Mouse (Mus musculus) layer of hippocampus, postnatal 14 days (tissue): ENCODE data around the gene Gal. TPM values are rescaled to one million over a fixed set of nuclear protein-coding genes. Genes with fewer than 3 reads are reported as not detected.
A peak's percentile ranks its signal among the peaks of the same experiment; 100 is the strongest.

Experiments used
- DNase-seq, 2 experiments: peaks; one replicate each; pipeline ENCODE4 v3.0.0; 2021 to 2022; ENCODE audit warnings: low spot score in 2 of 2, mixed read lengths in 1 of 2
- total RNA-seq, 2 experiments: library from RNA; stranded (reverse); gene quantifications; 2 replicates each; pipeline ENCODE4 v1.2.3; 2021

Gene Gal
- total RNA-seq, 2 experiments from 2014 or later, result 3.8 to 5.1 TPM

DNA sequence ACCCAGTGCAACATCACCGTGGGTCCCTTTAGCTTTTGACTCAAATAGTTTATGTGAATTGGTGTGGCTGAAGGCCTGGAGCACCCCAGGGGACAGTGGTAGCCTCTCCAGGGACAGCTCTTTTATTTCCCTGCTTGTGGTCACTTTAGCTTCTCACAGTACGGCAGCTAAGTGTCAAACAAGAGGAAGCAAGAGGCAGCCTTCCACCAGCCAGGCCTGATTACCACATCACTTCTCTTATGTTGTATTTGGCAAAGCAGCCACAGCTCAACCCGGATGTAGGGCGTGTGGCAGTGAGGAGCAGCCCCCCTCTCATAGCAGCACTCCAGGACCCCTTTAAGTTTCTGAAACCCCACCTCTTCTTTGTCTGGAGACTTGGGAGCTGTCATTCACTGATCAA is 8.6 kb upstream of the Gal start:
- DNase-seq, result no peak

DNA sequence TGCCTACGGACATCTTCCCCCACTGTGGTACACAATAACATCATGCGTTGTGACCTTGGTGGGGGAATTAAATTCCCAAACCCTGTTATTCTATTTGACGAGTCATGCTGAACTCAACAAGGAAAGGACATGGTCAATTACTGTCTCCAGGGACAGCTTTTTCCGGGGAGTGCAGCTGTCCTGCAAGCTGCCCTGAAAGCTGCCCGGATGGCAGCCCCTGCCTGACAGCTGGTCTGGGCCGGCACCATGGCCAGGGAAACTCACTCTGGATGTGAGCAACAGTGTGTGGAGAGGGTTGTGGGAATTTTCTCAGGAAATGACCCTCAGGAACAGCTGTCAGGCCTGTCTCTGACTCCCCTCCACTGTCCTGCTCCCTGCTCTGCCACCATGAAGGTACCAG is 8.1 kb upstream of the Gal start:
- DNase-seq, result no peak

- DNase-seq, result no peak
These were observed 4.9 kb upstream of the Gal start for GRCm38 (mm10) chr19:3419251-3419650.

DNA sequence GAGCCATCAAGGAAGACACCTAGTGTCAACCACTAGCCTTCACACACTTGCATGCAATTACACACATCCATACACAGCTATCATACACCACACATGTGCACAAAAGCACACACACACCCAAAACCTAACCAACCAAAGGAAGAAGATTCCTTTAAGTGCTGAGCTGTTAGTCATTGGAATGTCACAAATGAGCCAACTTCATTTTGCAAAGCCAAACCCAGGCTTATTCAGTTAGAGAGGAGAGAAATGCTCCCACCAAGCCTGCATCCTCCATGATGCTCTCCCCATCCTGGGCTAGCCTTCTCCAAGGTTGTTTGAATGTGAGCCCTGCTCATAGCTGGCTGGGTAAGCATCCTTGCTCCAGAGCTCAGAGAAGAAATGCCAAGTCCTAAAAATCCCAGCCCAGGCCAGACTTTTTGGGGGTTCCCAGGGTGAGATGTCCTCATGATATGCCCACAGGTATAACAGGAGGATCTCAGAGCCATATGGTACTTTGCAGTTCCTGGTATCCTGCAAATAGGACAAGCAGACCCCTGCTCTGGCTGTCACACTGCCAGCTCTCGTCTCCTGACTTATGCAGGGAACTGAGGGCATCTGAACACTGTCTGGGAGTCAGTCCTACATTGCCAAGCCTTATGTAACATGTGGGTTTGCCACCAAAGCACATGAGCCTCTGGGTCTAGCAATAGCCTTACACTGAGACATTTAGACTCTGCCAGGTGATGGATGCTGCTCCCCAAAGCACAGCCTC is 8.6 kb downstream of the Gal start:
- DNase-seq, result no peak

GRCm38 (mm10) chr19:3404030-3404429 is 10.3 kb downstream of the Gal start:
- DNase-seq, result no peak

DNA sequence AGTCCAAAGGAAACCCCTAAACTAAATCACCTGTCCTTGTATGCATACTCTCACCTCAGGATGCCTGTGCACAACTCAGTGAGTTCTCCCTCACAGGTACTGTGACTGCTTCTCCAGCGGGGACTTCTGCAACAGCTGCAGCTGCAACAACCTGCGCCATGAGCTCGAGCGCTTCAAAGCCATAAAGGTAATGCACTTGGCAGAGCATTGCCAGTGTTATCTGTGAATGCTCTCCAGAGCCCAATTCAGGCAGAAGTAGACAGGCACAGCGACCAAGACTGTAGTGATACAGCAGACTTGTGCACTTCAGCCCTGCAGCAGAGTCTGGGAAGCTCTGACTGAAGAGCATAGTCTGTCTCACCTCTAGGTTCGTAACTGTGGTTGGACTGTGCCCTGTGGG is 12.0 kb downstream of the Gal start:
- no peak for DNase-seq

GRCm38 (mm10) chr19:3401943-3402342 is 12.4 kb downstream of the Gal start:
- DNase-seq, result no peak

DNA sequence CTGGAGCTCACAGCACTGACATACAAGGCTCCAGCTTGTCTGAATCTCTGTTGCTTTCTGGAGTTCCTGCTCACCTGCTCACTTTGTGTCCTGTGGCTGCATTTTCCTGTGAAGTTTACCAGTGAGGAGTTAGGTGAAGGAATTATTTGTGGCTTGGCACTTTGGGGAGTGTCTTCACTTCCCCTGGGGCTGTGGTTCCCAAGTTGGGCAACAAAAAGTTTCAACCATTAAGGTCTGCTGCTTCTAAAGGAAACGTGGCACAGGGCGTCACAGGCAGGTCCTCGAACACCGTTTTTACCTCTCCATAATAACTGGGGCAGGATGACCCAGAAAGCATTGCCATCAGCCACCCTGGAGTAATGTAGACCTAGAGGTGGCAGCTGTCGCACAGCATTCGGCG is 12.8 kb downstream of the Gal start:
- DNase-seq, result no peak

- no peak for DNase-seq
These were observed 14.3 kb downstream of the Gal start for GRCm38 (mm10) chr19:3400057-3400456.

- DNase-seq, result no peak
These were observed 20.1 kb downstream of the Gal start for GRCm38 (mm10) chr19:3394216-3394615.

DNA sequence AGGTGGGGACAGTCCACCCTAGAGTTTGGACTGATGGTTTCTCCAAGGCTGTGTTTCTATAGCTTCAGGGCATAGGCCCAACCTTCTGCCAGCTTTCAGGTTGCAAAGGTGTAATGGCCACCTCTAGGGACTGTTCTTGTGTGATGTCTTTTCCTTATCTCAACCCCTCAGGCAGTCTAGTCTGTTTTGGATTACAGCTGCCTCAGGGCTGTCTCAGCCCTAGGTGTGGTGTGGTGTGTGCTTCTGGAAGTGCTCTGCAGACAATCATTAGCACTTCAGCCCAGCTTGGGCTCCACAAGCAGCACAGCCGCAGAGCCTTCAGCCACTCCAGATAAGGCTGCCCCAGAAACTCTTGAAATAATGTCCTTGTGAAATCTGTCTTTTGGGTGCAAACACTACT is 22.0 kb downstream of the Gal start:
- DNase-seq, result no peak

- peak; percentile 87 to 89 for DNase-seq
These were observed 25.3 kb downstream of the Gal start for GRCm38 (mm10) chr19:3389089-3389488.

DNA sequence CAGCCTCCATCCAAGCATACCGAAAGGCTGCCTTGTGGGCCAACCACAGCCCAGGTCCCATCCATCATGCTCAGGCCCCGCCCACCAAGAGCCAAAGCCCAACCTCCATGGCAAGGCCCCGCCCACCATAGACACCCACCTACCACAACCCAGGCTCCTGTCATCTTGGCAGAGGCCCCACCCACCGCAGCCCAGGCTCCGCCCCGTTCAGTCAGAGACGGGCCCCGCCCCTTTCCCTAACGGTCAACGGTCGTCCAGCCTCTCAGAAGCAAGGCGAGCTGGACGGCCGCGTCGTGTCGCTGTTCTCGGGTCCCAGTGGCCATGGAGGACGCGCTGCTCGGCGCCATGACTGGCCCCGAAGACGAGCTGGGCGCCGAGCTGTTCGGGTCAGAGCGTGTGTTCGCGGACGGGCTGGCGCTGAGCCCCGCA is 25.7 kb downstream of the Gal start, which contains the start of gene Tesmin:
TSS of gene Tesmin (plus strand) at position 229 of the 429 bp plus-strand sequence.
- peak; percentile 84 to 91 for DNase-seq

- no peak for DNase-seq
These were observed 26.3 kb downstream of the Gal start for GRCm38 (mm10) chr19:3388061-3388460.

DNA sequence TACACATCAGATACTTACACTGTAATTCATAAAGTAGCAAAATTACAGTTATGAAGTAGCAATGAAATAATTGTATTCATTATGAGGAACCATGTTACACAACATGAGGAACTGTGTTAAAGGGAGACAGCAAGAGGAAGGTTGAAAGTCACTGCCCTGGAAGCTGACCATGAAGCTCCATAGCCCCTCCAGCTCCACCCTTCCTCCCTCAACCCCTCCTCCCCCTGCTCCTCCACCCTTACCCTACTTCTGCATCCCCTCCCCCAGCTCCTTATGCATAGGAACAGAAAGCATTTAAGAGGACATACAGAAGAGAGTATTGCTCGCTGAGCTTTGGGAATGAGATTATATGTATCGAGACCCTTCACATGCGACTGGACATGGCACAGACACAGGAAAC is 35.7 kb downstream of the Gal start:
- DNase-seq, result no peak

- DNase-seq, result no peak
These were observed 37.2 kb downstream of the Gal start for GRCm38 (mm10) chr19:3376966-3377715.

DNA sequence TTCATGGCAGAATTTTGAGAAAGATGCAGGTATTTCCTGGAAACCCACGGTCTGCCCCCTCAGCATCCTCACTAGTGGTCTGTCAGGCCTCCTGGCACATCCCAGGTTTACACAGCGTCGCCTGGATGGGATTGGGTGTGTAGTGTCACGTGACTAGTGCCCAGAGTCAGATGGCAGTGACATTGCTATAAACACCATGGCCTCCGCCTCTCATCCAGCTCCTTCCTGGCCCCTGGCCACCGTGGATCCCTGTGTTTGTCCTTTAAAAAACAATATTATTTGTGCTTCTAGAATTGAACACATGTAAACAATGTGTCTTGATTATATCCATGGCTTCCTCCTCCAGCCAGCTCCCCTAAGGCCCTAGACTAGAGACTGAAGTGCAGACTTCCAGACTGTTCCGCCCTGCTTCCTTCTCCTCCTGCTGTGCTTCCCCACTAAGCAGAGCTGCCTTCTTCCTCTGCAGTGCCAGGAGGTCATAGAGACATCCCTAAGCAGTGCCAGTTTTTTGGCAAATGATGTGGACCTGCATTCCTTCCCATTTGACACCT is 38.3 kb downstream of the Gal start:
- DNase-seq, result no peak

DNA sequence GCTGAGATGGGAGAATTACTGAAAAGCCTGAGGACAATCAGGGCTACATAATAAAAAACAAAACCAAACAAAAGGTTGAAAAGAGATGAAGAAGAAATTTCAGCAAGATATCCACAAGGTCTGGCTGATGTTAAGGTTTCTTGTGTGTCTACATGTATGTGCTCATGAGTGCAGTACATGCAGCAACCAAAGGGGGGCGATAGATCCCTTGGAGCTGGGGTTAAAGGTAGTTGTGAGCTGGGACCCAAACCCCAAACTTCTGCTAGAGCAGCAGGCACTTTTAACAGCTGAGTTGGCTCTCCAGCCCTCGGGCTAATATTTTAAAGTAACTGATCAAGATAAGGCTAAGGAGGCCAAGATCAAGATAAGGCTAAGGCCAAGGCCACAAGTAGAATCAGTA is 40.3 kb downstream of the Gal start:
- DNase-seq, result no peak

DNA sequence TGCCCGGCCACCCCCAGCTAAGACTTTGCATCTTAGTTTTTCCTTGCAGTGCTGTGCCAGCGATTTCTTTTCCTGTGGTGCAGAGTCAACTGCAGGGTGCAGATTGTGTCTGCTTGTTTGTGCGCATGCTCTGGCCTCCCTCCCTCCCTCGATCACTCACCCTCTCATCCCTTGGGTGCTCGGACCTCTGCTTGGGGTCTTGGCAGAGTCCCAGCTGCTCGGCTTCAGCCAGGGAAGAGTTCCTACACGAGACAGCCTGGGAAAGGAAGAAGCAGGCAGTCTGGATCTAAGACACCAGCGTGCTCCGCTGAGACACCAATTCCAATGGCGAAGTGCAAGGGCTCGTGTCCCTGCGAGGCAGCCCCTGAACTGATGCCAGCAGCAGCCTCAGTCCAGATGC is 41.0 kb downstream of the Gal start:
- DNase-seq, result no peak

DNA sequence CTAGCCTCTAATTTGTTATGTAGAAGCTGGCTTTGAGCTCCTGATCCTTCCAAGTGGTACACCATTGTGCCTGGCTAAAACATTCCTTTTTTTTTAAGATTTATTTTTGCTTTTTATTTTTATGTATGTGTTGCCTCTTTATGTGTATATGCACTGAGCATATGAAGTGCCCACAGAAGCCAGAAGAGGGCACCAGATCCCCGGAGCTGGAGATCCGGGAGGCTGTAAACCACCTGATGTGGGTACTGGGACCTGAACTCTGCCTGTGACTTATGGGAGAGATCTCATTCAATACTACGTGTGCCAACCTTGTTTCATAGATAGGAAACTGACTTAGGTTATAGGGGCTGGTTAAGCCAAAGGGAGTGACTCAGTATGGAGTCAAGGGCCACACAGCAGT is 46.1 kb downstream of the Gal start:
- no peak for DNase-seq

GRCm38 (mm10) chr19:3365089-3365488 is 49.3 kb downstream of the Gal start:
- DNase-seq, result no peak

DNA sequence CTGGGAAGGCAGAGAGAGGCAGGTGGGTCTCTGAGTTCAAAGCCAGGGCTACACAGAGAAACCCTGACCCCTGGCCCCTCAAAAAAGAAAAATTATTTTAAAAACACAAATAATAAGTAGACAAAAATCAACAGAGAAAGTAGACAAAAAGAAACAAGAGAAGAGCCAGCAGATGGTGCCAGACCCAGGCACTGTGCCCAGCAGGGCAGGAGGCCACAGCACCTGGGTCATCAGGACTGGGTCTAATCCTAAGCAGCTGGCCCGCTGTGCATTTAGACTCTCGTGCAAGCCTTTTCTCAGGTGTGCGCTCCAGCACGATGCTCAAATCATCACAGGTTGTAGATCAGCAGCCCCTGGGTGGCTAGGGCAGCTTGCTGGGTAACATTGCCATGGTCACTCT is 50.8 kb downstream of the Gal start:
- DNase-seq, result no peak
